Mouse (Mus musculus) small intestine, adult 2 months (tissue): ENCODE results near the gene Tmem40. TPM values are rescaled to one million over a fixed set of nuclear protein-coding genes. Genes with fewer than 3 reads are reported as not detected.

ENCODE experiments used
- H3K27ac ChIP-seq: fragments of 200-500 bp; 2 replicates; pipeline ENCODE4 v1.5.1; 2012; ENCODE audit warnings: low read depth, low read length, control low read depth, inconsistent platforms; ENCODE audit not compliant: insufficient read depth
- H3K27me3 ChIP-seq: fragments of 200-500 bp; 2 replicates; pipeline ENCODE4 v1.6.1; 2012; ENCODE audit warnings: mild to moderate bottlenecking, moderate library complexity, low read length, inconsistent platforms; ENCODE audit not compliant: control insufficient read depth, insufficient read depth
- H3K36me3 ChIP-seq: fragments of 200-500 bp; 2 replicates; pipeline ENCODE4 v1.6.1; 2012; ENCODE audit warnings: mild to moderate bottlenecking, low read length, control low read depth, inconsistent platforms; ENCODE audit not compliant: control insufficient read depth, insufficient read depth
- H3K4me1 ChIP-seq: fragments of 200-500 bp; 2 replicates; pipeline ENCODE4 v1.6.1; 2012; ENCODE audit warnings: low read length, inconsistent platforms, mixed read lengths; ENCODE audit not compliant: control insufficient read depth, insufficient read depth, insufficient read length
- H3K4me3 ChIP-seq: fragments of 200-500 bp; 2 replicates; pipeline ENCODE4 v1.5.1; 2012; ENCODE audit warnings: low read depth, mild to moderate bottlenecking, control low read depth, inconsistent platforms, low read length, moderate library complexity
- CTCF ChIP-seq: fragments of 200-500 bp; IDR thresholded peaks from 2 replicates; pipeline ENCODE4 v1.5.1; 2012; ENCODE audit warnings: low read depth, mild to moderate bottlenecking, control low read depth, inconsistent platforms, low read length, moderate library complexity, mixed read lengths; ENCODE audit not compliant: insufficient replicate concordance, insufficient read length; ENCODE audit errors: extremely low read depth
- POLR2A ChIP-seq: fragments of 200-500 bp; IDR thresholded peaks from 2 replicates; pipeline ENCODE4 v1.6.1; 2012; ENCODE audit warnings: low read depth, mild to moderate bottlenecking, control low read depth, inconsistent platforms, low read length, moderate library complexity
- WGBS: fragments of 180-500 bp; shearing (Covaris S2); methylation state at CpG from one replicate; pipeline ENCODE4 v1.1.7; 2018; 5-methylcytosine and 5-hydroxymethylcytosine counted together
- polyA plus RNA-seq: library from polyadenylated mRNA; depleted of rRNA; stranded (reverse); fragments of >200 nt; gene quantifications from 2 replicates; pipeline ENCODE4 v1.2.3, GENCODE M21; 2012

Gene Tmem40
- polyA plus RNA-seq, 1 experiment, result not detected

GRCm38 (mm10) chr6:115700778-115701177, 61.4 kb downstream of the Tmem40 start:
- WGBS, result 40% methylated on average over 1 of the region's 1 CpGs
- Histone ChIP-seq H3K27ac (no peak overlapping the region), H3K36me3 (no peaks in the 10 kb centered on the region), H3K27me3 (no peaks in the 10 kb centered on the region), H3K4me3 (no peak overlapping the region), H3K4me1 (peaks cover 7% of the 10 kb centered on the region; the same call in 1 of the 2 replicates)
- TF ChIP-seq CTCF (no peak), POLR2A (no peak)

DNA sequence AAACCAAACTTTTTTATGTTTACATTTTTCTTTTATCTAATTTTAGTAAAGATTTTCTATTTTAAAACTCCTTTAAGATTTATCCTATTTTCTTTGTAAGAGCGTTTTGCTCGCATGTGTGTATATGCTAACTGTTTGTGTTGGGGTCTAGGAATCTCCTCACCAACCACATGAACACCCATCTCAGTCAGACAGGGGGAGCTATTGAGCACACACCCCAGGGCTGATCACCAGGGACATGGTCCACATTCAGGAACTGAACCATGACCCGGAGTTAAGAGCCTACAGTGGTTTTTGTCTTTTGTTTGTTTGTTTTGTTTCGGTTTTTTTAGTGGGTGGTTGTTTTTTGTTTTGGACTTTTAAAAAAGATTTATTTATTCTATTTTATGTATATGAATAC, 63.5 kb downstream of the Tmem40 start:
- 72% methylated on average over 4 of the region's 4 CpGs for WGBS

GRCm38 (mm10) chr6:115697739-115698558, 64.3 kb downstream of the Tmem40 start:
- no peaks in the 10 kb centered on the region for H3K36me3 ChIP-seq
- 38% methylated on average over 17 of the region's 17 CpGs for WGBS
- peak overlapping the region; percentile 85 for H3K27ac ChIP-seq
- H3K27me3 ChIP-seq, result no peaks in the 10 kb centered on the region
- peaks cover 11% of the 10 kb centered on the region; the same call in 1 of the 2 replicates for H3K4me1 ChIP-seq
- H3K4me3 ChIP-seq, result no peak overlapping the region
- TF ChIP-seq CTCF (no peak), POLR2A (no peak)

More for the DNA sequence above, 63.5 kb downstream of the Tmem40 start:
- H3K4me1 ChIP-seq, result peaks cover 9% of the 10 kb centered on the region; the same call in 1 of the 2 replicates
- no peaks in the 10 kb centered on the region for H3K36me3 ChIP-seq
- H3K27ac ChIP-seq, result no peak overlapping the region
- no peaks in the 10 kb centered on the region for H3K27me3 ChIP-seq
- H3K4me3 ChIP-seq, result no peak overlapping the region
- TF ChIP-seq CTCF, result peak; percentile 44; the same call in 1 of the 2 replicates
- no peak for TF ChIP-seq POLR2A

- H3K27ac ChIP-seq, result peak overlapping the region; percentile 10; the same call in 1 of the 2 replicates
- H3K4me1 ChIP-seq, result peaks cover 11% of the 10 kb centered on the region; the same call in 1 of the 2 replicates
- H3K4me3 ChIP-seq, result no peak overlapping the region
- 76% methylated on average over 7 of the region's 7 CpGs for WGBS
- H3K27me3 ChIP-seq, result no peaks in the 10 kb centered on the region
- TF ChIP-seq POLR2A (no peak), CTCF (no peak)
- no peaks in the 10 kb centered on the region for H3K36me3 ChIP-seq
These were observed 65.4 kb downstream of the Tmem40 start for GRCm38 (mm10) chr6:115696707-115697215.

- 74% methylated on average over 7 of the region's 7 CpGs for WGBS
- H3K27me3 ChIP-seq, result no peaks in the 10 kb centered on the region
- no peaks in the 10 kb centered on the region for H3K36me3 ChIP-seq
- H3K4me3 ChIP-seq, result no peak overlapping the region
- H3K27ac ChIP-seq, result no peak overlapping the region
- TF ChIP-seq POLR2A, result no peak
- TF ChIP-seq CTCF, result no peak
- peaks cover 11% of the 10 kb centered on the region; the same call in 1 of the 2 replicates for H3K4me1 ChIP-seq
These were observed 67.1 kb downstream of the Tmem40 start for GRCm38 (mm10) chr6:115695124-115695523.

DNA sequence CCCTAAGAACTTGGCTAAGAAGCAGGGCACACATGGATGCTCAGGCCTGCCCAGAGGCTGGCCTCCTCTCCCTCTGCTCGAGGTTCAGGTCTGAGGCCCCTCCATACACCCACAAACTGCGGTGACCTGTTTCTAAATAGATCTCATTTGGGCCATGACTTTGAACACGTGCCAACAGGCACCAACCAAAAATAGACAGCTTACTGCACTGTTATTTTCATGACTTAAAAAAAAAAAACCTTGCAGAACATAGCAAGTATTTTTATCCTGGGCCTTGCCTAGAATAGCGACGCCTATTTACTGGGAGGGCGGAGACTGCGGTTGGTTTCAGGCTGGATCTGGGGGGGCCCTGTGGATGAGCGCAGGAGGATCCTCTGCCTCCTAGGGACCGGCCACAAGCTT, 67.8 kb downstream of the Tmem40 start:
- peaks cover 11% of the 10 kb centered on the region; the same call in 1 of the 2 replicates for H3K4me1 ChIP-seq
- H3K4me3 ChIP-seq, result no peak overlapping the region
- no peaks in the 10 kb centered on the region for H3K36me3 ChIP-seq
- TF ChIP-seq CTCF (no peak), POLR2A (no peak)
- no peaks in the 10 kb centered on the region for H3K27me3 ChIP-seq
- 66% methylated on average over 9 of the region's 9 CpGs for WGBS
- peak overlapping the region; percentile 66 for H3K27ac ChIP-seq

- TF ChIP-seq CTCF (peak; percentile 53; the same call in 1 of the 2 replicates), POLR2A (no peak)
- 59% methylated on average over 5 of the region's 5 CpGs for WGBS
- Histone ChIP-seq H3K27ac (no peak overlapping the region), H3K4me3 (no peak overlapping the region), H3K36me3 (no peaks in the 10 kb centered on the region), H3K27me3 (no peaks in the 10 kb centered on the region), H3K4me1 (peaks cover 10% of the 10 kb centered on the region; the same call in 1 of the 2 replicates)
These were observed 69.1 kb downstream of the Tmem40 start for GRCm38 (mm10) chr6:115692963-115693730.
